ENCODE assay signal across 9 mouse cellular contexts in the genomic region with DNA sequence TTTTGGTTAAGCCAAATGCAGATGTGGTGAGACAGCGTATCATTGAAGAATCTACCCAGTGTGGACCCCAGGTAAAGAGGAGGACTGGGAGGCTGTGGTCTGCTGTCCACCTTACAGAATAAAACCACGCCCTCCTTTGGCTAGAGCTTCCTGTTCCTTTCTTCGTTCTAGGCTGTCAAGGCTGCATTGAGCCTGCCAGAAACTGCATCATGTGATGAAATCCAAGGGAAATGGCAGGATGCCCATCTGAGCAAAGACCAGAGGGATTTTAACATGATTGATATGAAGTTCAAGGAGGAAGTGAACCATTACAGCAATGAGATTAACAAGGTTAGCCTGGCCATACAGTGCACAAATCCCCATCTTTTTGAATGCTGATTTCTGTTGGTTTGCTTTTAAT. TPM values are rescaled to one million over a fixed set of nuclear protein-coding genes. Genes with fewer than 3 reads are reported as not detected.
DNase-seq lines count a peak whose midpoint lies in the region; ATAC-seq and TF ChIP-seq lines count a peak whose summit lies in the region.
"Had no signal": no experiment of that assay in that cellular context is flagged by ENCODE, and none has a peak within 500 bp of the region (broad histone marks: within the 10 kb centered on the region; RNA-seq: fewer than 3 reads in every experiment).

No protein-coding gene starts in this region.

- H3K27ac ChIP-seq in kidney, adult 2 months (ENCODE audit: insufficient read depth, low read depth, low read length): no peak overlapping the region
- H3K27ac ChIP-seq in kidney, embryonic 16.5 days (ENCODE audit: low read length): no peak overlapping the region
- H3K27ac ChIP-seq in hindbrain, embryonic 13.5 days: no peak overlapping the region
- H3K27ac ChIP-seq: embryonic facial prominence, embryonic 13.5 days had no signal

- no peaks in the 10 kb centered on the region for H3K27me3 ChIP-seq in kidney, adult 2 months (replicated peaks; ENCODE audit: control insufficient read depth, insufficient read depth, low read length)
- no peaks in the 10 kb centered on the region for H3K27me3 ChIP-seq in kidney, embryonic 16.5 days (ENCODE audit: insufficient read depth, low read length)
- no peaks in the 10 kb centered on the region for H3K27me3 ChIP-seq in hindbrain, embryonic 13.5 days
- H3K27me3 ChIP-seq: embryonic facial prominence, embryonic 13.5 days had no signal

- no peak overlapping the region for H3K4me3 ChIP-seq in kidney, adult 2 months (ENCODE audit: insufficient read depth, low read depth, low read length)
- no peak overlapping the region for H3K4me3 ChIP-seq in kidney, embryonic 16.5 days (ENCODE audit: low read length)
- H3K4me3 ChIP-seq in hindbrain, embryonic 13.5 days: no peak overlapping the region
- H3K4me3 ChIP-seq: embryonic facial prominence, embryonic 13.5 days had no signal

- H3K4me2 ChIP-seq in kidney, embryonic 16.5 days (replicated peaks; ENCODE audit: low read depth, low read length): no peak overlapping the region
- no peak overlapping the region for H3K4me2 ChIP-seq in hindbrain, embryonic 13.5 days
- H3K4me2 ChIP-seq: embryonic facial prominence, embryonic 13.5 days had no signal

- TF ChIP-seq CTCF in kidney, adult 2 months (conservative IDR thresholded peaks at IDR 0.05; ENCODE audit: insufficient read depth, insufficient read length, low read depth, low read length): no peak

- no peak for TF ChIP-seq POLR2A in kidney, adult 2 months (IDR thresholded peaks at IDR 0.05; ENCODE audit: low read depth, low read length)

- no peak overlapping the region for H3K9ac ChIP-seq in kidney, embryonic 16.5 days (replicated peaks; ENCODE audit: low read length)
- no peak overlapping the region for H3K9ac ChIP-seq in hindbrain, embryonic 13.5 days
- H3K9ac ChIP-seq: embryonic facial prominence, embryonic 13.5 days had no signal

- no peak for ATAC-seq in kidney, embryonic 16.5 days (ENCODE audit: low FRiP score, low TSS enrichment)
- ATAC-seq in CD4-positive, CD25-positive, alpha-beta regulatory T cell, adult 4 months: no peak
- no peak for ATAC-seq in hindbrain, embryonic 13.5 days (ENCODE audit: low FRiP score)

- no peaks in the 10 kb centered on the region for H3K36me3 ChIP-seq in kidney, adult 2 months (ENCODE audit: control insufficient read depth, insufficient read depth, low read length)
- H3K36me3 ChIP-seq in kidney, embryonic 16.5 days (ENCODE audit: insufficient read depth, low read length): peaks cover 46% of the 10 kb centered on the region
- H3K36me3 ChIP-seq in hindbrain, embryonic 13.5 days: peaks cover 75% of the 10 kb centered on the region

- H3K9me3 ChIP-seq in kidney, embryonic 16.5 days (ENCODE audit: low read length): no peaks in the 10 kb centered on the region
- no peaks in the 10 kb centered on the region for H3K9me3 ChIP-seq in hindbrain, embryonic 13.5 days
- H3K9me3 ChIP-seq: embryonic facial prominence, embryonic 13.5 days had no signal

- H3K4me1 ChIP-seq in kidney, adult 2 months (ENCODE audit: control insufficient read depth, insufficient read depth, low read length): peaks cover 5% of the 10 kb centered on the region; the same call in 1 of the 2 replicates
- no peaks in the 10 kb centered on the region for H3K4me1 ChIP-seq in kidney, embryonic 16.5 days (ENCODE audit: insufficient read depth, low read length)
- no peaks in the 10 kb centered on the region for H3K4me1 ChIP-seq in hindbrain, embryonic 13.5 days (replicated peaks)
- H3K4me1 ChIP-seq: embryonic facial prominence, embryonic 13.5 days had no signal

- WGBS in kidney, adult 2 months: 48% methylated on average over 3 of the region's 3 CpGs
- WGBS in kidney, embryonic 16.5 days: 80% methylated on average over 3 of the region's 3 CpGs
- WGBS in hindbrain, embryonic 13.5 days: 92% methylated on average over 3 of the region's 3 CpGs

- DNase-seq in kidney, adult 2 months: peak; percentile 92
- DNase-seq in adrenal gland, adult 18-20 months (ENCODE audit: low spot score in 2 of 2): peak; percentile 63 to 75
- peak; percentile 69 to 71 for DNase-seq in heart, adult 9 months (ENCODE audit: low spot score in 2 of 2)
- peak; percentile 74 for DNase-seq in lung, postnatal 25 days (ENCODE audit: low spot score)
- DNase-seq in left cerebral cortex, adult 18-20 months (ENCODE audit: low spot score in 2 of 2): no peak

RNA-seq across cellular contexts. Expression of a gene that starts 41.7 kb away (rescaled TPM):
- 9.8 and 11.6 TPM in 2 replicates for polyA plus RNA-seq in kidney, adult 2 months (2012; rRNA removed)
- polyA plus RNA-seq in kidney, embryonic 16.5 days (2015; fragmentation: Nextera tagmentation; extraction: Ambion mirVana): 35.6 and 38.3 TPM in 2 replicates
- total RNA-seq in adrenal gland, adult 18-20 months (2021): 10 to 100 TPM; 52.5 to 75.2 TPM
- polyA plus RNA-seq in CD4-positive, CD25-positive, alpha-beta regulatory T cell, adult 4 months (2017; shearing (Covaris generic)): 10 to 100 TPM; 22.7 to 37.1 TPM
- total RNA-seq in left cerebral cortex, adult 18-20 months (2021): 10 to 100 TPM; 31.4 to 31.8 TPM
- polyA plus RNA-seq in hindbrain, embryonic 13.5 days (2015; fragmentation: Nextera tagmentation; extraction: Ambion mirVana): 19.5 and 20.6 TPM in 2 replicates

RNA-seq across cellular contexts. Expression of a gene that starts 42.0 kb away (rescaled TPM):
- 13.4 and 19.4 TPM in 2 replicates for polyA plus RNA-seq in kidney, adult 2 months (2012; rRNA removed)
- 107 and 109 TPM in 2 replicates for polyA plus RNA-seq in kidney, embryonic 16.5 days (2015; fragmentation: Nextera tagmentation; extraction: Ambion mirVana)
- 10 to 100 TPM; 95.0 to 97.9 TPM for total RNA-seq in adrenal gland, adult 18-20 months (2021)
- polyA plus RNA-seq in CD4-positive, CD25-positive, alpha-beta regulatory T cell, adult 4 months (2017; shearing (Covaris generic)): 10 to 100 TPM; 92.3 to 95.6 TPM
- total RNA-seq in left cerebral cortex, adult 18-20 months (2021): 10 to 100 TPM; 64.2 to 65.2 TPM
- polyA plus RNA-seq in hindbrain, embryonic 13.5 days (2015; fragmentation: Nextera tagmentation; extraction: Ambion mirVana): 86.1 and 86.5 TPM in 2 replicates

Comparison
In these comparisons a context has a peak if more than half of its experiments do, and no peak if none do; other contexts are left out.
1. DNase-seq: peak in kidney, adult 2 months (single experiment), adrenal gland, adult 18-20 months (2 of 2), heart, adult 9 months (2 of 2) and lung, postnatal 25 days (single experiment); none in left cerebral cortex, adult 18-20 months (0 of 2).